Mouse (Mus musculus): ENCODE measurements around the gene 9930022D16Rik. TPM values are rescaled to one million over a fixed set of nuclear protein-coding genes. Genes with fewer than 3 reads are reported as not detected.

Gene 9930022D16Rik
- polyA plus RNA-seq, 1 experiment from 2014 or later: not detected

DNA sequence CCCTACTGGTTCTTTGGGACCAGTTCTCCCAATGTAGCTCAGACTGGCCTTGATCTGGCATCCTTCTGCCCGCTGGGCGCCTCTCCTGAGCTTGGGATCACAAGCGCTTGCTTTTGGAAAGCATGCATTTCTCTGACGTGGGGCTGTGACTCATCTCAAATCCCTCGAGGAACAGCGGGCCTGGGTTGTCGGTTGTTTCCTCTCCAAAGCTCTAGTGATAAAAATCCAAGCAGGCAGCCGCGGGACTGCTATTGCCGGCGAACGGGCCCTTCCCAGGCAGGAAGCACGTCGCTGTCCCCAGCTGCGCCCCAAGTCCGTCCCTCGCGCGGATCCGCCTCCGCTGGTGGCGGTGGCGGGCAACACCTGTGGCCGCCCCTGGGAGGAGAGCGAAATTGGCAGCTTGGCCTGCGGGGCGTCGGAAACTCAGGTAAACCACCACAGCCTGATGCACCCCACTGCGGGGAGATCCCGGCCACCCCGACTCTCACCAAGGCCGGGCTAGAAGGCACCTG lies 26.2 kb downstream of the 9930022D16Rik start:
- Histone ChIP-seq H3K27me3 (ENCODE audit: insufficient read depth, low read length) (no peaks in the 10 kb centered on the region), H3K9ac (peak overlapping the region; percentile 65), H3K9me3 (ENCODE audit: low read depth, low read length) (no peaks in the 10 kb centered on the region), H3K36me3 (ENCODE audit: insufficient read depth) (peaks cover 29% of the 10 kb centered on the region), H3K27ac (ENCODE audit: low read depth) (peak overlapping the region; percentile 69), H3K4me3 (ENCODE audit: low read depth, low read length) (peak overlapping the region; percentile 56), H3K4me2 (peak overlapping the region; percentile 87), H3K4me1 (ENCODE audit: insufficient read depth) (no peaks in the 10 kb centered on the region)
- ATAC-seq (ENCODE audit: insufficient read depth) (peak; percentile 71), DNase-seq (peak; percentile 86)
- TF ChIP-seq CTCF (IDR thresholded peaks at IDR 0.05; ENCODE audit: low read depth): no peak
- 1% methylated on average over 32 of the region's 32 CpGs for WGBS

DNA sequence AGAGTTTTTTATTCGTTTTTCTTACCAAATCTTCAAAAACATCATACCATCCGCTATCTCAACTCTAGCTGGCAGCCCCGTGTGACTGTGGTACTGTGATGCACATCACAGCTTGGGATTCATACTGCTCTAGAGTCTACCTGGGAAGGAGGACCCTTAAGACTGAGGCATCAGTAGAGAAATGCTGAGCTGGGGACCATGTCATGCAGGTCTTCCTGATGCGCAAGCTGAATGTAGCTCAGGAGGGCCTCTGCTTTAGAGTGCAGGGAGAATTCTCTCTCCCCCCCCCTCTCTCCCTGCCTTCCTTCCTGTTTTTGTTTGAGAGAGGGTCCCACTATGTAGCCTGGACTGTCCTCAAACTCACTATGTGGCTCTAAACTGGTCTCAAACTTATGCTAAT lies 26.9 kb downstream of the 9930022D16Rik start:
- Histone ChIP-seq H3K4me1 (ENCODE audit: insufficient read depth) (no peaks in the 10 kb centered on the region), H3K4me2 (peak overlapping the region; percentile 87), H3K27me3 (ENCODE audit: insufficient read depth, low read length) (no peaks in the 10 kb centered on the region), H3K36me3 (ENCODE audit: insufficient read depth) (peaks cover 22% of the 10 kb centered on the region), H3K9ac (peak overlapping the region; percentile 65; the same call in 1 of the 2 replicates), H3K9me3 (ENCODE audit: low read depth, low read length) (no peaks in the 10 kb centered on the region), H3K27ac (ENCODE audit: low read depth) (no peak overlapping the region), H3K4me3 (ENCODE audit: low read depth, low read length) (peak overlapping the region; percentile 56)
- TF ChIP-seq CTCF (IDR thresholded peaks at IDR 0.05; ENCODE audit: low read depth): no peak
- no peak for ATAC-seq (ENCODE audit: insufficient read depth)
- 60% methylated on average over 4 of the region's 4 CpGs for WGBS
- DNase-seq: no peak

DNA sequence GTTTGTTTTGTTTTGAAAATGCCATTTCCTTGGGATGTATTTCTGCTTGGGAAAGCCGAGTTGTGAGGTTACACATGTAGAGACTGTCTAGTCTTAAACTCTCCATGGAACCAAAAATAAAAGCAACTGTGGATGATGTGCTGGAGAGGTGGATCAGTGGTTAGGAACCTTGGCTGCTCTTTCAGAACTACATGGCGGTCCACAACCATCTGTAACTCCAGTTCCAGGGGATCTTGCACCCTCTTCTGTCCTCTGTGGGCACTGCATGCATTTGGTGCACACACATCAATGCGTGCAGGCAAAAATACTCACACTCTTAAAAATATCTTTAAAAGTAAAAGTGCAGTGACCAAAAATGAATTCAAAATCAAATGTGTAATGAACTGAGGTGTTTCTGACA lies 27.4 kb downstream of the 9930022D16Rik start:
- ATAC-seq (ENCODE audit: insufficient read depth) (no peak), DNase-seq (peak; percentile 72)
- 57% methylated on average over 3 of the region's 3 CpGs for WGBS
- Histone ChIP-seq H3K4me2 (0 out of 2 replicates have a peak overlapping the region, but pooled peaks have one; percentile 87), H3K9ac (no peak overlapping the region), H3K27ac (ENCODE audit: low read depth) (no peak overlapping the region), H3K36me3 (ENCODE audit: insufficient read depth) (peaks cover 17% of the 10 kb centered on the region), H3K4me3 (ENCODE audit: low read depth, low read length) (no peak overlapping the region), H3K27me3 (ENCODE audit: insufficient read depth, low read length) (no peaks in the 10 kb centered on the region), H3K9me3 (ENCODE audit: low read depth, low read length) (no peaks in the 10 kb centered on the region), H3K4me1 (ENCODE audit: insufficient read depth) (no peaks in the 10 kb centered on the region)
- TF ChIP-seq CTCF (IDR thresholded peaks at IDR 0.05; ENCODE audit: low read depth): peak; percentile 74

DNA sequence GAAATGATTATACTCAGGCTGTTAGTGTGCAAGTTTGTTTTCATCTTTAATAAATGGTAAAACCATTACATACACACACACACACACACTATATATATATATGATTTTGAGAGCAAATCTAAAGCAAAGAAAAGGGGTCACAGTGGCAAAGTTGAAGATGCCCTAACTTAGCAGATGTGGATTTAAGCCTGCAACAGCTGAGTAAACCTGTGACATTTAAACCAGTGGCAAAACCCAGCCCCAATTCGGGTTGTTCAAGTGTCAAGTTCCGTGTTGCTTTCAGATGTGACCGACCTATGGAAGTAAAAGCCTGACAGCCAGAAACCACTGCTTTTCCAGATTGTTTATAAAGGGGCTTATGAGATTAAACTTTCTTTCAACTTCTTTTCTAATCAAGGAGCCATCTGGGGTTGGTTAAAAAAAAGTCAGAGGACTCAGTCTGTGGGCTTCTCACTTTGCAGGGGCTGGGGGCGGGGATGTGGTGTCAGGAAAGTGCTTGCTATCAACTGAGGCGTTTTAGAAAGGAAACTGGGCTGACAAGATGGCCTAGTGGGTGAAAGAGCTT lies 28.5 kb downstream of the 9930022D16Rik start:
- Histone ChIP-seq H3K4me1 (ENCODE audit: insufficient read depth) (no peaks in the 10 kb centered on the region), H3K9ac (no peak overlapping the region), H3K9me3 (ENCODE audit: low read depth, low read length) (no peaks in the 10 kb centered on the region), H3K4me2 (no peak overlapping the region), H3K27me3 (ENCODE audit: insufficient read depth, low read length) (no peaks in the 10 kb centered on the region), H3K4me3 (ENCODE audit: low read depth, low read length) (no peak overlapping the region), H3K36me3 (ENCODE audit: insufficient read depth) (peaks cover 6% of the 10 kb centered on the region; the same call in 1 of the 2 replicates), H3K27ac (ENCODE audit: low read depth) (no peak overlapping the region)
- no peak for TF ChIP-seq CTCF (IDR thresholded peaks at IDR 0.05; ENCODE audit: low read depth)
- 25% methylated on average over 5 of the region's 5 CpGs for WGBS
- no peak for ATAC-seq (ENCODE audit: insufficient read depth)
- no peak for DNase-seq

GRCm38 (mm10) chr11:109443468-109444263 lies 29.9 kb downstream of the 9930022D16Rik start:
- Histone ChIP-seq H3K9ac (no peak overlapping the region), H3K4me2 (no peak overlapping the region), H3K27me3 (ENCODE audit: insufficient read depth, low read length) (no peaks in the 10 kb centered on the region), H3K27ac (ENCODE audit: low read depth) (no peak overlapping the region), H3K36me3 (ENCODE audit: insufficient read depth) (no peaks in the 10 kb centered on the region), H3K4me3 (ENCODE audit: low read depth, low read length) (no peak overlapping the region), H3K4me1 (ENCODE audit: insufficient read depth) (no peaks in the 10 kb centered on the region), H3K9me3 (ENCODE audit: low read depth, low read length) (no peaks in the 10 kb centered on the region)
- TF ChIP-seq CTCF (IDR thresholded peaks at IDR 0.05; ENCODE audit: low read depth): peak; percentile 17; the same call in 1 of the 2 replicates
- WGBS: 86% methylated on average over 8 of the region's 8 CpGs
- ATAC-seq (ENCODE audit: insufficient read depth) (no peak), DNase-seq (no peak)

DNA sequence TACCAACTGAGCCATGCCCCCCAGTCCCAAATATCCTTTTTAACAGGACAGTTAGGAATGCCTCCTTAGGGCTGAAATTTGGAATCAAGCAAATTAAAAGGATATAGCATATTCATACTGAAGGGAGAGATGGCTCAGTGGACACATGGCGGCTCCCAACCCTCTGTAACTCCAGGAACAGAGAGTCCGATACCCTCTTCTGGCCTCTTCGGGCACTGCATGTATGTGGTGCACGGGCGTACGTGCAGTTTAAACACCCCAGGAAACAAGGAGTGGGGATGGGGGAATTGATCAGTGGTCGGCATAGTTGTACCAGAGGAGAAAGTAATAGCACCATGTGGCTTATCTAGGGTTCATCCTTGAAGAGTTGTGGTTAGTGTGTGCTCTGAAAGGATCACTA lies 30.9 kb downstream of the 9930022D16Rik start:
- H3K27ac ChIP-seq (ENCODE audit: low read depth): no peak overlapping the region
- H3K4me3 ChIP-seq (ENCODE audit: low read depth, low read length): no peak overlapping the region
- no peaks in the 10 kb centered on the region for H3K36me3 ChIP-seq (ENCODE audit: insufficient read depth)
- no peaks in the 10 kb centered on the region for H3K4me1 ChIP-seq (ENCODE audit: insufficient read depth)
- no peak overlapping the region for H3K4me2 ChIP-seq
- 59% methylated on average over 7 of the region's 7 CpGs for WGBS
- H3K9me3 ChIP-seq (ENCODE audit: low read depth, low read length): no peaks in the 10 kb centered on the region
- ATAC-seq (ENCODE audit: insufficient read depth) (no peak), DNase-seq (peak; percentile 68)
- peak; percentile 68 for TF ChIP-seq CTCF (IDR thresholded peaks at IDR 0.05; ENCODE audit: low read depth)
- H3K9ac ChIP-seq: no peak overlapping the region
- H3K27me3 ChIP-seq (ENCODE audit: insufficient read depth, low read length): no peaks in the 10 kb centered on the region

DNA sequence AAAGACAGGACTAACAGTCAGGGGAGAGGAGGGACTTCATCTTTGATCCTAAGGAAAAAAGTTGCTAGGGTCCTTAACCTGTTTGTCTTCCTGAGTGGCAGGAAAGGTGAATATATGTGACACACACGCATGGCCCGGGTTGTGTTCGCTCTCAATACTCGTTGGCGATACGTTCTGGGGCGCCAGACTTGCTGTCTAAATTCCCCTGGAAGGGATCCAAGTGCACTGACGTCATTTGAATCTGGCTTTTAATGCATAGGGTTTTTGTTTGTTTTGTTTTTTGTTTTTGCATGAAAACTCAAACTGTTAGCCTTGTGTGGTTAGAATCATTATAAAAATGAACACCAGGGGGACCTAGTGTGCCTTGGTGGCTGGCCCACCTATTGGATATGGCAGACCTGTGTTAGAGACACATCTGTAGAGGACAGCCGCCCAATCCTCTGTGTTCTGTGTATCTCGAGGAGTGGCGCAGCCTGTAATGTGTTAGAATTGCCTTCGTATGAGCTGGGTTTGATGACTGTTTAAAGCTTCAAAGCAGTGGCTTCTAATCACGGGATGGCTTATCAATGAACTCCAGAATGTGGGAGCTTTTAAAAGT lies 31.8 kb downstream of the 9930022D16Rik start:
- H3K9me3 ChIP-seq (ENCODE audit: low read depth, low read length): no peaks in the 10 kb centered on the region
- H3K36me3 ChIP-seq (ENCODE audit: insufficient read depth): no peaks in the 10 kb centered on the region
- no peak overlapping the region for H3K4me3 ChIP-seq (ENCODE audit: low read depth, low read length)
- H3K27me3 ChIP-seq (ENCODE audit: insufficient read depth, low read length): no peaks in the 10 kb centered on the region
- ATAC-seq (ENCODE audit: insufficient read depth): peak; percentile 73; the same call in 1 of the 2 replicates
- no peak overlapping the region for H3K9ac ChIP-seq
- H3K4me1 ChIP-seq (ENCODE audit: insufficient read depth): no peaks in the 10 kb centered on the region
- peak; percentile 84 for DNase-seq
- TF ChIP-seq CTCF (IDR thresholded peaks at IDR 0.05; ENCODE audit: low read depth): peak; percentile 82
- H3K27ac ChIP-seq (ENCODE audit: low read depth): no peak overlapping the region
- no peak overlapping the region for H3K4me2 ChIP-seq
- WGBS: 40% methylated on average over 13 of the region's 13 CpGs
